Mouse (Mus musculus) stomach, embryonic 16.5 days (tissue): ENCODE results near the gene Helt. TPM values are rescaled to one million over a fixed set of nuclear protein-coding genes. Genes with fewer than 3 reads are reported as not detected.
A peak's percentile ranks its signal among the peaks of the same experiment; 100 is the strongest.

ENCODE experiments used
- ATAC-seq: fragments of 200-750 bp; cut with Nextera tagmentation; 2 replicates; pipeline ENCODE4 v1.8.0; 2017; ENCODE audit warnings: moderate number of reproducible peaks, moderate TSS enrichment; ENCODE audit not compliant: insufficient read depth, low FRiP score
- H3K27ac ChIP-seq: fragments of 300-500 bp; sonication (generic); 2 replicates; pipeline ENCODE4 v1.5.1; 2014; ENCODE audit warnings: low read length
- H3K27me3 ChIP-seq: fragments of 300-500 bp; sonication (generic); 2 replicates; pipeline ENCODE4 v1.6.1; 2014; ENCODE audit warnings: low read length, control low read depth, mixed read lengths; ENCODE audit not compliant: control insufficient read depth, insufficient read depth
- H3K36me3 ChIP-seq: fragments of 300-500 bp; sonication (generic); 2 replicates; pipeline ENCODE4 v1.6.1; 2014; ENCODE audit warnings: low read length; ENCODE audit not compliant: control insufficient read depth, insufficient read depth
- H3K4me1 ChIP-seq: fragments of 300-500 bp; sonication (generic); 2 replicates; pipeline ENCODE4 v1.6.1; 2014; ENCODE audit warnings: low read length, control low read depth, mixed read lengths; ENCODE audit not compliant: control insufficient read depth, insufficient read depth
- H3K4me2 ChIP-seq: fragments of 300-500 bp; sonication (generic); 2 replicates; pipeline ENCODE4 v1.6.1; 2014; ENCODE audit warnings: low read depth, low read length, mixed read lengths
- H3K4me3 ChIP-seq: fragments of 300-500 bp; sonication (generic); replicated peaks from 2 replicates; pipeline ENCODE4 v1.5.1; 2014; ENCODE audit warnings: mild to moderate bottlenecking, low read length
- H3K9ac ChIP-seq: fragments of 300-500 bp; sonication (generic); 2 replicates; pipeline ENCODE4 v1.6.1; 2014; ENCODE audit warnings: low read length
- H3K9me3 ChIP-seq: fragments of 300-500 bp; sonication (generic); replicated peaks from 2 replicates; pipeline ENCODE4 v1.6.1; 2016; ENCODE audit warnings: low read length, control low read depth; ENCODE audit not compliant: control insufficient read depth
- WGBS: fragments of 180-500 bp; shearing (Covaris S2); extraction: QIAGEN DNeasy Blood & Tissue Kit; methylation state at CpG from one replicate; pipeline ENCODE4 v1.1.7; 2014; 5-methylcytosine and 5-hydroxymethylcytosine counted together
- polyA plus RNA-seq: library from polyadenylated mRNA; unstranded; fragments of >200 nt; fragmentation: Nextera tagmentation; extraction: Ambion mirVana; gene quantifications from 2 replicates; pipeline ENCODE4 v1.2.1, GENCODE M21; 2015

Helt gene
- polyA plus RNA-seq, 1 experiment from 2014 or later: not detected

DNA sequence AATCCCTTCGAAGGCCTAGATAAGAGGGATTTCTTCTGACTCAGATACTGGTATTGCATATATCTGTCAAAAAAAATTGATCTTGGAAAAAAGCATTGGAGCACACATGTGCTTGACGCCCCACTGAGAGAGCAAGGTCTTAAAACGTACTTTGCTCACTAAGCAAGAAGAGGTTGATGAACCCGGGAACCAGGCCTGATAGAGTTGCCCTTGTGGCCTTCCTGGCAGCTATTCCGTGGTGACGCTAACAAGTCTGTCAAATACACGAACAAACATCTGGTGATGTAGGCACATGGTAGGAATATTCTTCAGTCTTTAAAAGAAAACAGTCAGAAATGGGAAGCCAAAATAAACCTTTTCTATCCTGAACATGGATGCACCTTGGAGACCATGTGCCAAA, 32.8 kb upstream of the Helt start:
- peaks cover 9% of the 10 kb centered on the region; the same call in 1 of the 2 replicates for H3K4me1 ChIP-seq
- no peak overlapping the region for H3K9ac ChIP-seq
- H3K27ac ChIP-seq: no peak overlapping the region
- H3K4me3 ChIP-seq: no peak overlapping the region
- no peaks in the 10 kb centered on the region for H3K36me3 ChIP-seq
- H3K27me3 ChIP-seq: no peaks in the 10 kb centered on the region
- 75% methylated on average over 7 of the region's 7 CpGs for WGBS
- peaks cover 4% of the 10 kb centered on the region; the same call in 1 of the 2 replicates for H3K9me3 ChIP-seq
- no peak overlapping the region for H3K4me2 ChIP-seq
- no peak for ATAC-seq

DNA sequence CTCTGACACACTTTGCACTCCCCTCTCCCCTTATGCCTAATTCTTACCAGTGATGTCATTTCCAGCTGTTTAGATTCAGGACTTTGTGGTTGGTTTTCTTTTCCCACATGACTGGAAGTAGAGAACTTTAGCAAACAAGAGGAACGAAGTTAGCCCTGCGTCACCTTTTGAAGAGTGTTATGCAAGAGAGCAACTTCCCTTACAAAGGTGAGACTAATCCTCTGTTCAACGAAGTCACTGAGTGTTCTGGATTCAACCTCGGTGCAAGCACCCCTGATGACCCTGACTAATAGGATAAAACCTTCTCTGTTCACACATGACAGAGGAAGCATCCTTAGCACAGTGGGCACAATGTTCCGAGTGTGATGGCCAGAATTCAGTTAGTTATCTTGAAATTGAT, 32.2 kb upstream of the Helt start:
- H3K27me3 ChIP-seq: no peaks in the 10 kb centered on the region
- no peak overlapping the region for H3K4me3 ChIP-seq
- ATAC-seq: no peak
- WGBS: 85% methylated on average over 5 of the region's 5 CpGs
- H3K4me2 ChIP-seq: no peak overlapping the region
- H3K4me1 ChIP-seq: peaks cover 9% of the 10 kb centered on the region; the same call in 1 of the 2 replicates
- H3K36me3 ChIP-seq: no peaks in the 10 kb centered on the region
- no peak overlapping the region for H3K27ac ChIP-seq
- H3K9me3 ChIP-seq: peaks cover 6% of the 10 kb centered on the region; the same call in 1 of the 2 replicates
- no peak overlapping the region for H3K9ac ChIP-seq

DNA sequence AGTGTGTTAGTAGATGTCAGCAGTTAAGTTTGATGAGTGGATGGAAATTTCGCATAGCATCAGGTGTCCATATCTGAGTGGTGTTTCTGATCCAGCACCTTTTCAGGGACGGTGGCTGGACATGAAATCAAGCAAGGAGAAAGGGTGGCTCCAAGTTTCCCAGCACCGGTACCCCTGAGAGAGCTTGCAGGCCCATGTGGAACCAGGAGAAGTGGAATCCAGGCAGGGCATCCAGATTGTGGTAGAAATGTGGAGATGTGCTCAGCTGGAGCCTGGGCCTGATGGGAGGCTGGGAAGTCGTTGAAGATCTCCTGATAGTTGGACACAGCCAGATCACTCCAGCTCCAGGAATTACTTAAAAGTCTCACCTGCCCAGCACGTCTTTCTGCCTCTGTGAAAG, 30.2 kb upstream of the Helt start:
- no peak overlapping the region for H3K4me2 ChIP-seq
- H3K9me3 ChIP-seq: peaks cover 8% of the 10 kb centered on the region; the same call in 1 of the 2 replicates
- H3K27me3 ChIP-seq: no peaks in the 10 kb centered on the region
- H3K9ac ChIP-seq: no peak overlapping the region
- no peak overlapping the region for H3K4me3 ChIP-seq
- WGBS: 70% methylated on average over 5 of the region's 5 CpGs
- H3K4me1 ChIP-seq: peaks cover 9% of the 10 kb centered on the region; the same call in 1 of the 2 replicates
- no peak for ATAC-seq
- no peaks in the 10 kb centered on the region for H3K36me3 ChIP-seq
- no peak overlapping the region for H3K27ac ChIP-seq

DNA sequence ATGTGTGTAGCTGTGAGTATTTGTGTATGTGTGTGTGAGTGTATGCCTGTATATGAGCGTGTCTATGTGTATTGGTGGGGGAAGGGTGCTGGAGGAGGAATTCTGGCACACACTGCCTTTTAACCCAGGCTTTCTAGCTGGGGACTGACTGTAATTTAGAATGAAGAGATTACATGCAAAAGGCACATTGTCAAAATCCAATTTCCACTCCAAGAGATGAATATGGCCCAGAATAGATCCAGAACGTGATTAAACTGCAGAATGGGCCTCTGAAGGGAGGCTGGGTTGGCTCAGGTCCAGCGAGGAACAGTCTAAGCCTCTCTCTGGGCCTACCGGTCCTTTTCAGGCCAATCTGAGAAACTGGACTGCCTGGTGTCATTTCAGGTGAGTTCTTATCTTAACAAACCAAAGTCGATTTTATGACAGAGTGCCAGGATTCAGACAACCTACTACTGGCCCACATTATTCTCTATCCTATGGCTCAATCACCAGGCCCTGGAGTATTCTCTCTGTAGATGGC, 29.3 kb upstream of the Helt start:
- Histone ChIP-seq H3K4me3 (no peak overlapping the region), H3K9me3 (peaks cover 8% of the 10 kb centered on the region; the same call in 1 of the 2 replicates), H3K27me3 (no peaks in the 10 kb centered on the region), H3K4me1 (peaks cover 9% of the 10 kb centered on the region; the same call in 1 of the 2 replicates), H3K36me3 (no peaks in the 10 kb centered on the region), H3K4me2 (no peak overlapping the region), H3K27ac (no peak overlapping the region), H3K9ac (no peak overlapping the region)
- WGBS: 49% methylated on average over 5 of the region's 5 CpGs
- ATAC-seq: 0 out of 2 replicates have a peak, but pooled peaks have one; percentile 63

DNA sequence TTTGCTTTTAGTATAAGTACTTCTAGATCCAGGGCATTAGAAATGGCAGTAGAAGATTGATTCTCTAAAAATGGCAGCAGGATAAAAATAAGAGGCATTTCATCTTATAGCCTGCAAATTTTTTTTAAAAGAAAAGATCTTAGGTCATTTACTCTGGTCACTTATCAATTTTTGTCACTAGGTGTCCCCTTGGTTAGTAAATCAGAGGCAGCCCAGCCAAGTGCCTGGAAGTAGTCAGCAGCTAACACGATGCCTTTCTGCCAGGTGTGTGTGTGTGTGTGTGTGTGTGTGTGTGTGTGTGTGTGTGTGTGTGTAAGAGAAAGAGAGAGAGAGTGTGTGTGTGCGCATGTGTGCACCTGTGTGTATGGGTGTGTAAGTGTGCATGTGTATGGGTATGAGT, 28.4 kb upstream of the Helt start:
- no peak for ATAC-seq
- WGBS: 66% methylated on average over 2 of the region's 2 CpGs

DNA sequence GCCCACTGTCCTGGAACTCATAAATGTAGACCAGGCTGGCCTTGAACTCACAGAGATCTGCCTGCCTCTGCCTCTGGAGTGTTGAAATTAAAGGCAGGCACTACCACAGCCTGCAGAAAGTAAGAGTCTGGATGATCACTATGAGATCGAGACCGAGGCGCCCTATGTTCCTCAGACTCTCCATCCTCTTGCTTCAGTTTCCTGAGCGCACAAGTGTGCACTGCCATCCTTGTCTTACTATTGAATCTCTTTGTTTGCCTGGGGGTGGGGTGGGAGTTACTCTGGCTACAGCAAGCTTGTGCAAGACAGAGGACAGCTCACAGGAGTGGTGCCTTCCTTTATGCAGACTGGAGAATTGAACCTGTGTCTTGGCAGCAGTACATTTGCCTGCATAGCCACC, 27.9 kb upstream of the Helt start:
- 93% methylated on average over 4 of the region's 4 CpGs for WGBS
- Histone ChIP-seq H3K4me1 (0 out of 2 replicates have a peak, but pooled peaks cover 4% of the 10 kb centered on the region), H3K4me2 (no peak overlapping the region), H3K4me3 (no peak overlapping the region), H3K36me3 (no peaks in the 10 kb centered on the region), H3K27ac (no peak overlapping the region), H3K27me3 (no peaks in the 10 kb centered on the region), H3K9ac (no peak overlapping the region), H3K9me3 (peaks cover 8% of the 10 kb centered on the region; the same call in 1 of the 2 replicates)
- no peak for ATAC-seq

More for the DNA sequence above, 28.4 kb upstream of the Helt start:
- no peaks in the 10 kb centered on the region for H3K27me3 ChIP-seq
- H3K4me1 ChIP-seq: 0 out of 2 replicates have a peak, but pooled peaks cover 4% of the 10 kb centered on the region
- H3K4me2 ChIP-seq: no peak overlapping the region
- no peak overlapping the region for H3K27ac ChIP-seq
- no peaks in the 10 kb centered on the region for H3K36me3 ChIP-seq
- no peak overlapping the region for H3K9ac ChIP-seq
- no peak overlapping the region for H3K4me3 ChIP-seq
- peaks cover 8% of the 10 kb centered on the region; the same call in 1 of the 2 replicates for H3K9me3 ChIP-seq

DNA sequence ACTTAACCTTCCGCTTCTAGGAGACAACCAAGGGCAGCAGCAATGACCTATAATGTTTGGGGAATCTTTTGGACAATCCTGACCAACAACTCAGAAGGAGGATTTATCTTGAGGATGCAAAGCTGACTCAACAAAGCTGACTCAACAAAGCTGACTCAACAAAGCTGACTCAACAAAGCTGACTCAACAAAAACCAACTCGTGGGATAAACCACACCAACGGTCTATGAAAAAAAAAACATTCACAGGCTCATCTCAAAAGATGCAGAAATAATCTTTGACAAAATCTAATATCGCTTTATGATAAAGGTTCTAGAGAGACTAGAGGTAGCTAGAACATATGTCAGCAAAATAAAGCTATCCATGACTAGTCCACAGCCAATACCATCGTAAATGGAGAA, 24.3 kb upstream of the Helt start:
- 88% methylated on average over 5 of the region's 5 CpGs for WGBS
- H3K9ac ChIP-seq: no peak overlapping the region
- H3K4me2 ChIP-seq: no peak overlapping the region
- H3K27me3 ChIP-seq: no peaks in the 10 kb centered on the region
- 0 out of 2 replicates have a peak, but pooled peaks cover 3% of the 10 kb centered on the region for H3K9me3 ChIP-seq
- H3K4me1 ChIP-seq: 0 out of 2 replicates have a peak, but pooled peaks cover 4% of the 10 kb centered on the region
- H3K4me3 ChIP-seq: no peak overlapping the region
- ATAC-seq: no peak
- H3K36me3 ChIP-seq: no peaks in the 10 kb centered on the region
- no peak overlapping the region for H3K27ac ChIP-seq

DNA sequence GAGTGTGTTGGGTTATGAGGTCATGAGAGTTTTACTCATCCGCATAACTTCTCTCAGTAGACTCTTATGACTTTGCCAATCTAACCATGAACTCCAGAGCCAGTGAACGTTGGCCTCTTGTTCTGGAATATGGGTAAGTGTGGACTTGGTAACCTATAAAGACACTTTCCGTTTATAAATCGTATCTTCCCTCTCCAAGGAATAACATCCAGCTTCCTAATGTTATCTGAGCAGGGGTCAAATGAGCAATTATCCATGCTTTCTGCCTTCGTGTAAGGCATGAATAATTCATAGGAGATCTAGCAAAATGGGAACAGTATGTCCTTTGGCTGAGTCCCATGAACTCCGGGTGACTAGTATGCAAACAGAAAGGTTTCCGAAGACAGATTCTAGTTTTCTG, 22.7 kb upstream of the Helt start:
- 0 out of 2 replicates have a peak, but pooled peaks cover 3% of the 10 kb centered on the region for H3K9me3 ChIP-seq
- H3K36me3 ChIP-seq: no peaks in the 10 kb centered on the region
- no peak overlapping the region for H3K4me2 ChIP-seq
- H3K9ac ChIP-seq: no peak overlapping the region
- WGBS: 82% methylated on average over 7 of the region's 7 CpGs
- no peak for ATAC-seq
- H3K4me1 ChIP-seq: no peaks in the 10 kb centered on the region
- no peak overlapping the region for H3K27ac ChIP-seq
- H3K27me3 ChIP-seq: no peaks in the 10 kb centered on the region
- no peak overlapping the region for H3K4me3 ChIP-seq

DNA sequence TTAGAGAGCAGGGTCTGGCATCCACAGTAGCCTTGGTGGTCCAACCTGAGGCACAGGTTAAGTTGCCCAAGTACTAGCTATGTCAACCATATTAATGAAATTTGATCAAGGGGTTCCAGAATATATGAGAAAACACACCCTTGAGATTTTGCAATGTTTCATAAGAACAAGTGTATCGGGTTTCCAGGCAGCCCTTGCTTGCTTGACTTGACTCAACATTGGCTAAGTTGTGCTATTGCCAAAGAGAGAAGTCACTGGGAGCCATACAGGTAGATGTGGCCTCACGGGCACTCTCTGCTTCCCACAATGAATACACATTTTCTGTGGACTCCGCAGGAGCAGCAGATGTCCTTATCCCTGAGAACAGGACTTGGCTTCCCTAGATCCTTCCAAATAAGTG, 19.3 kb upstream of the Helt start:
- WGBS: 86% methylated on average over 3 of the region's 3 CpGs
- no peak overlapping the region for H3K27ac ChIP-seq
- no peak overlapping the region for H3K4me2 ChIP-seq
- no peak overlapping the region for H3K4me3 ChIP-seq
- H3K9me3 ChIP-seq: no peaks in the 10 kb centered on the region
- H3K36me3 ChIP-seq: no peaks in the 10 kb centered on the region
- no peak overlapping the region for H3K9ac ChIP-seq
- H3K4me1 ChIP-seq: no peaks in the 10 kb centered on the region
- H3K27me3 ChIP-seq: no peaks in the 10 kb centered on the region
- ATAC-seq: no peak
